Mouse (Mus musculus) liver, embryonic 15.5 days (tissue): Measurements from ENCODE around the gene Tmem52b. TPM values are rescaled to one million over a fixed set of nuclear protein-coding genes. Genes with fewer than 3 reads are reported as not detected.

Experiments used
- ATAC-seq: fragments of 200-750 bp; cut with Nextera tagmentation; 2 replicates; pipeline ENCODE4 v1.8.0; 2017; ENCODE audit warnings: moderate number of reproducible peaks, mild to moderate bottlenecking, moderate library complexity; ENCODE audit not compliant: insufficient read depth
- H3K27ac ChIP-seq: fragments of 300-500 bp; sonication (generic); replicated peaks from 2 replicates; pipeline ENCODE4 v1.5.1; 2015; ENCODE audit warnings: mild to moderate bottlenecking, inconsistent platforms
- H3K27me3 ChIP-seq: fragments of 300-500 bp; sonication (generic); 2 replicates; pipeline ENCODE4 v1.6.1; 2015; ENCODE audit warnings: mild to moderate bottlenecking, inconsistent platforms
- H3K36me3 ChIP-seq: fragments of 300-500 bp; sonication (generic); replicated peaks from 2 replicates; pipeline ENCODE4 v1.6.1; 2015; ENCODE audit warnings: moderate library complexity, mild to moderate bottlenecking, inconsistent platforms
- H3K4me1 ChIP-seq: fragments of 300-500 bp; sonication (generic); replicated peaks from 2 replicates; pipeline ENCODE4 v1.6.1; 2015; ENCODE audit warnings: inconsistent platforms
- H3K4me2 ChIP-seq: fragments of 300-500 bp; sonication (generic); 2 replicates; pipeline ENCODE4 v1.6.1; 2015; ENCODE audit warnings: moderate library complexity, mild to moderate bottlenecking, inconsistent platforms
- H3K4me3 ChIP-seq: fragments of 300-500 bp; sonication (generic); replicated peaks from 2 replicates; pipeline ENCODE4 v1.5.1; 2015; ENCODE audit warnings: mild to moderate bottlenecking, inconsistent platforms
- H3K9ac ChIP-seq: fragments of 300-500 bp; sonication (generic); 2 replicates; pipeline ENCODE4 v1.6.1; 2015; ENCODE audit warnings: moderate library complexity, mild to moderate bottlenecking, inconsistent platforms
- H3K9me3 ChIP-seq: fragments of 300-500 bp; sonication (generic); replicated peaks from 2 replicates; pipeline ENCODE4 v1.6.1; 2016; ENCODE audit warnings: inconsistent platforms
- WGBS: fragments of 180-500 bp; shearing (Covaris S2); methylation state at CpG from one replicate; pipeline ENCODE4 v1.1.7; 2015; ENCODE audit warnings: mixed read lengths; ENCODE audit not compliant: insufficient replicate concordance; 5-methylcytosine and 5-hydroxymethylcytosine counted together
- polyA plus RNA-seq: library from polyadenylated mRNA; unstranded; fragments of >200 nt; fragmentation: Nextera tagmentation; extraction: Ambion mirVana; gene quantifications from 2 replicates; pipeline ENCODE4 v1.2.1, GENCODE M21; 2015

Gene Tmem52b
- polyA plus RNA-seq, 1 experiment from 2014 or later, result 0.02 TPM

- ATAC-seq, result no peak
- 32% methylated on average over 3 of the region's 3 CpGs for WGBS
- Histone ChIP-seq H3K27ac (no peak overlapping the region), H3K9me3 (no peaks in the 10 kb centered on the region), H3K36me3 (no peaks in the 10 kb centered on the region), H3K4me2 (no peak overlapping the region), H3K4me3 (no peak overlapping the region), H3K9ac (no peak overlapping the region), H3K27me3 (no peaks in the 10 kb centered on the region), H3K4me1 (0 out of 2 replicates have a peak, but pooled peaks cover 2% of the 10 kb centered on the region)
Measured at GRCm38 (mm10) chr6:129548009-129548408, 35.7 kb downstream of the Tmem52b start.

- Histone ChIP-seq H3K27me3 (no peaks in the 10 kb centered on the region), H3K36me3 (no peaks in the 10 kb centered on the region), H3K4me1 (peaks cover 21% of the 10 kb centered on the region), H3K9ac (no peak overlapping the region), H3K4me2 (no peak overlapping the region; the same call in 1 of the 2 replicates), H3K9me3 (no peaks in the 10 kb centered on the region), H3K27ac (no peak overlapping the region), H3K4me3 (no peak overlapping the region)
- peak; percentile 84 for ATAC-seq
Measured at GRCm38 (mm10) chr6:129557298-129558023, 45.1 kb downstream of the Tmem52b start.

- no peak overlapping the region for H3K4me3 ChIP-seq
- no peak overlapping the region for H3K4me2 ChIP-seq
- H3K9ac ChIP-seq, result no peak overlapping the region
- peaks cover 21% of the 10 kb centered on the region for H3K4me1 ChIP-seq
- WGBS, result 6% methylated on average over 12 of the region's 12 CpGs
- H3K27ac ChIP-seq, result no peak overlapping the region
- H3K27me3 ChIP-seq, result no peaks in the 10 kb centered on the region
- ATAC-seq, result peak; percentile 44; the same call in 1 of the 2 replicates
- no peaks in the 10 kb centered on the region for H3K36me3 ChIP-seq
- H3K9me3 ChIP-seq, result no peaks in the 10 kb centered on the region
Measured at GRCm38 (mm10) chr6:129558946-129559640, 46.7 kb downstream of the Tmem52b start.

GRCm38 (mm10) chr6:129559641-129560027, 47.3 kb downstream of the Tmem52b start:
- H3K36me3 ChIP-seq, result no peaks in the 10 kb centered on the region
- H3K27me3 ChIP-seq, result no peaks in the 10 kb centered on the region
- ATAC-seq, result no peak
- H3K9me3 ChIP-seq, result no peaks in the 10 kb centered on the region
- no peak overlapping the region for H3K27ac ChIP-seq
- H3K4me1 ChIP-seq, result peaks cover 21% of the 10 kb centered on the region
- no peak overlapping the region for H3K4me3 ChIP-seq
- H3K9ac ChIP-seq, result no peak overlapping the region
- WGBS, result 41% methylated on average over 4 of the region's 4 CpGs
- no peak overlapping the region for H3K4me2 ChIP-seq

- no peaks in the 10 kb centered on the region for H3K9me3 ChIP-seq
- H3K27ac ChIP-seq, result no peak overlapping the region
- 20% methylated on average over 2 of the region's 2 CpGs for WGBS
- ATAC-seq, result no peak
- H3K4me2 ChIP-seq, result no peak overlapping the region
- no peaks in the 10 kb centered on the region for H3K4me1 ChIP-seq
- H3K9ac ChIP-seq, result no peak overlapping the region
- no peak overlapping the region for H3K4me3 ChIP-seq
- no peaks in the 10 kb centered on the region for H3K27me3 ChIP-seq
- H3K36me3 ChIP-seq, result no peaks in the 10 kb centered on the region
Measured at GRCm38 (mm10) chr6:129565257-129565656, 52.9 kb downstream of the Tmem52b start.

Other genes with a start within 250 kb of the Tmem52b start
- gene Cd69, start 237.1 kb upstream of the Tmem52b start, polyA plus RNA-seq, result 0.93 and 1.2 TPM in 2 replicates
- gene 4922502D21Rik, start 180.8 kb upstream of the Tmem52b start, polyA plus RNA-seq, result not detected in 2 replicates
- gene Clec12a, start 169.9 kb upstream of the Tmem52b start, polyA plus RNA-seq, result 13.6 and 14.5 TPM in 2 replicates
- 0.06 and 0.08 TPM in 2 replicates for gene Clec12b, start 126.7 kb upstream of the Tmem52b start, polyA plus RNA-seq
- 23.6 and 27.2 TPM in 2 replicates for gene Clec1b, start 115.3 kb upstream of the Tmem52b start, polyA plus RNA-seq
- 0.22 and 0.25 TPM in 2 replicates for gene Clec9a, start 103.7 kb upstream of the Tmem52b start, polyA plus RNA-seq
- 0.40 and 0.41 TPM in 2 replicates for gene Clec1a, start 60.6 kb upstream of the Tmem52b start, polyA plus RNA-seq
- 1.2 and 1.3 TPM in 2 replicates for gene Olr1, start 5.4 kb upstream of the Tmem52b start, polyA plus RNA-seq
- gene Gabarapl1, start 20.6 kb downstream of the Tmem52b start, polyA plus RNA-seq, result 26.3 and 27.7 TPM in 2 replicates
- gene Klre1, start 65.3 kb downstream of the Tmem52b start, polyA plus RNA-seq, result 0.07 TPM in 1 of 2 replicates, not detected in the other
- gene Klrd1, start 79.2 kb downstream of the Tmem52b start, polyA plus RNA-seq, result 0.70 and 0.76 TPM in 2 replicates
- 0.54 and 0.93 TPM in 2 replicates for gene Klrk1, start 111.3 kb downstream of the Tmem52b start, polyA plus RNA-seq
- not detected in 2 replicates for gene Klrc3, start 130.8 kb downstream of the Tmem52b start, polyA plus RNA-seq
- not detected in 2 replicates for gene Klrc2, start 148.1 kb downstream of the Tmem52b start, polyA plus RNA-seq
- 0.22 and 0.33 TPM in 2 replicates for gene Klrc1, start 166.4 kb downstream of the Tmem52b start, polyA plus RNA-seq
- gene Klri1, start 204.6 kb downstream of the Tmem52b start, polyA plus RNA-seq, result not detected in 2 replicates
- 0.02 TPM in 1 of 2 replicates, not detected in the other for gene Klri2, start 227.9 kb downstream of the Tmem52b start, polyA plus RNA-seq